Mouse (Mus musculus): ENCODE results near the gene Spcs2. TPM values are rescaled to one million over a fixed set of nuclear protein-coding genes. Genes with fewer than 3 reads are reported as not detected.
A peak's percentile ranks its signal among the peaks of the same experiment; 100 is the strongest.

Spcs2 gene
- polyA plus RNA-seq, 1 experiment from 2014 or later, result 352 TPM

DNA sequence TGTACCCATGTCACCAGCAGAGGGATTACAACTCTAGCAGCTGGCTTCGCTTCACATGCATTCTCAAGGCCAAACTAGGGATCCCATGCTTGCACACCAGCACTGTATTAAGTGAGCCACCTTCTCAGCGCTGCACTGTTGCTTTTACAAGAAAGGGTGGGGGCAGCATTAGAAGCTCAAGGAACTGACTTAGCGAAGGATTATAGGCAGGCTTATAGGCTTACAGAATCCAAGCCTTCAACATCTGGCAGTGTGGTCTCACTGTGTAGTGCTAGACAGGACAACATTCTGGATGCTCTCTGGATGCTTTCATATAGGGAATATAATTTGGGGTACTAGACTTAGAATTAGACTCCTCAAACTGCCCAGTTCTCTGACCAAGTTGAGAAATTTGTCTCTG lies 25.0 kb downstream of the Spcs2 start:
- no peak for ATAC-seq (ENCODE audit: insufficient number of reproducible peaks, low FRiP score, low TSS enrichment, low read depth)

DNA sequence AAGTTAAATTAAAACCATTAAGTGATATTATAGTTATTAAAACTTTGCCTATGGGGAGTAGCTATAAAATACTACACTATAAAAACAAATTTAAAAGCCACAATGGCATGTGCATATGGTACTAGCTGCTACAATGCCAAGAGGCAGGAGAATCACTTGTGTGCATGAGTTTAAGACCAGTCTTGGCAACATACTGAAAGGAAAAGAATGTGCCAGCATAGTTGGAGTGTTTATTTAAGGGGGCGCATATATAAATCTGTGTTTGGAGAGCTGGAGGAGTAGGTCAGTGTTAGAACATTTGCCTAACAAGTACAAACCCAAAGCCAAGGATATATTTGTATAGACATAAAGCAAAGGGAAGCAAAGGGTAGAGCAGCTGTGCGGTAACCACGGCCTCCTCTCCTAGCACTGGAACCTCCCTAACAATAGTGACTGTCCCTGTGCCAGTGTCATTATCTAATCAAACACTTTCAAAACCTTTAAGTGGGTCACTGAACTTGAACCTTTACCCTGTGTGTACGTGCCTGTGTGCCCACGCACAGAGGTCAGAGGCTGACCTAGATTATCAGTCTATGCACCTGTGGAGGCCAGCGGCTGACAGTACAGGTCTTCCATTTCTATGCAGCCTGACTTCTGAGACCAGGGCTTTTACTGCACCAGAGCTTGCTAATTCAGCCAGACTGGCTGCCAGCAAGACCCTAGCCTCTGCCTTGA lies 25.7 kb downstream of the Spcs2 start:
- Histone ChIP-seq H3K27ac (replicated peaks; ENCODE audit: low read depth, low read length) (no peak overlapping the region), H3K4me1 (ENCODE audit: control insufficient read depth, insufficient read depth, low read length) (0 out of 2 replicates have a peak, but pooled peaks cover 2% of the 10 kb centered on the region), H3K27me3 (ENCODE audit: control insufficient read depth, insufficient read depth, low read length) (no peaks in the 10 kb centered on the region), H3K9me3 (ENCODE audit: control insufficient read depth, low read length) (no peaks in the 10 kb centered on the region), H3K4me3 (ENCODE audit: low read depth, low read length) (no peak overlapping the region), H3K9ac (ENCODE audit: low read length) (no peak overlapping the region), H3K36me3 (ENCODE audit: control insufficient read depth, insufficient read depth, low read length) (peaks cover 24% of the 10 kb centered on the region), H3K4me2 (ENCODE audit: low read depth, severe bottlenecking) (no peak overlapping the region)
- DNase-seq (ENCODE audit: low spot score) (no peak), ATAC-seq (ENCODE audit: insufficient number of reproducible peaks, low FRiP score, low TSS enrichment, low read depth) (no peak)
- WGBS, result 91% methylated on average over 6 of the region's 6 CpGs

More for the DNA sequence above, 25.0 kb downstream of the Spcs2 start:
- Histone ChIP-seq H3K4me3 (ENCODE audit: low read depth, low read length) (no peak overlapping the region), H3K9me3 (ENCODE audit: control insufficient read depth, low read length) (no peaks in the 10 kb centered on the region), H3K4me1 (ENCODE audit: control insufficient read depth, insufficient read depth, low read length) (0 out of 2 replicates have a peak, but pooled peaks cover 2% of the 10 kb centered on the region), H3K27me3 (ENCODE audit: control insufficient read depth, insufficient read depth, low read length) (no peaks in the 10 kb centered on the region), H3K36me3 (ENCODE audit: control insufficient read depth, insufficient read depth, low read length) (peaks cover 27% of the 10 kb centered on the region), H3K9ac (ENCODE audit: low read length) (no peak overlapping the region), H3K4me2 (ENCODE audit: low read depth, severe bottlenecking) (no peak overlapping the region), H3K27ac (replicated peaks; ENCODE audit: low read depth, low read length) (no peak overlapping the region)
- WGBS, result 91% methylated on average over 3 of the region's 3 CpGs
- no peak for DNase-seq (ENCODE audit: low spot score)

DNA sequence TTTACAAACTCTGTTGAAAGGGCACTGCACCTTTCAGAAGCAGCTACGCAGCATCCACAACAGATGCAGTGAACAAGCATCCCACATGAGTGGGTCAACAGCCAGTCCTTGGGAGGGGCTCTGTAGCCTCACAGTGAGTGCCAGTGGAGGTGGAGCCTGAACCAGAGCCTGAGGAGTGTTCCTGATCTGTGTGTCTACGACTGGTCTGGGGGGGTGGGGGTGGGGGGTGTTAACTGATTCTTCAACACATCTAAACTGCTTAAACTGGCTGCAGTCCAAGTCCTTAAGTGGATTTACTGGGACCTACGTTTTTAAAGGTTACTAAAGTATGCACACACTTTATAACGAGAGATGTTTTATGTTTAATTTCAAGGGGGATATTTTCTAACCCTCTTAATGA lies 26.5 kb downstream of the Spcs2 start:
- peaks cover 23% of the 10 kb centered on the region for H3K36me3 ChIP-seq (ENCODE audit: control insufficient read depth, insufficient read depth, low read length)
- no peak overlapping the region for H3K4me2 ChIP-seq (ENCODE audit: low read depth, severe bottlenecking)
- H3K27me3 ChIP-seq (ENCODE audit: control insufficient read depth, insufficient read depth, low read length), result no peaks in the 10 kb centered on the region
- H3K4me3 ChIP-seq (ENCODE audit: low read depth, low read length), result no peak overlapping the region
- no peaks in the 10 kb centered on the region for H3K9me3 ChIP-seq (ENCODE audit: control insufficient read depth, low read length)
- 64% methylated on average over 4 of the region's 4 CpGs for WGBS
- no peak for ATAC-seq (ENCODE audit: insufficient number of reproducible peaks, low FRiP score, low TSS enrichment, low read depth)
- no peak for DNase-seq (ENCODE audit: low spot score)
- no peak overlapping the region for H3K9ac ChIP-seq (ENCODE audit: low read length)
- 0 out of 2 replicates have a peak, but pooled peaks cover 2% of the 10 kb centered on the region for H3K4me1 ChIP-seq (ENCODE audit: control insufficient read depth, insufficient read depth, low read length)
- no peak overlapping the region for H3K27ac ChIP-seq (replicated peaks; ENCODE audit: low read depth, low read length)

DNA sequence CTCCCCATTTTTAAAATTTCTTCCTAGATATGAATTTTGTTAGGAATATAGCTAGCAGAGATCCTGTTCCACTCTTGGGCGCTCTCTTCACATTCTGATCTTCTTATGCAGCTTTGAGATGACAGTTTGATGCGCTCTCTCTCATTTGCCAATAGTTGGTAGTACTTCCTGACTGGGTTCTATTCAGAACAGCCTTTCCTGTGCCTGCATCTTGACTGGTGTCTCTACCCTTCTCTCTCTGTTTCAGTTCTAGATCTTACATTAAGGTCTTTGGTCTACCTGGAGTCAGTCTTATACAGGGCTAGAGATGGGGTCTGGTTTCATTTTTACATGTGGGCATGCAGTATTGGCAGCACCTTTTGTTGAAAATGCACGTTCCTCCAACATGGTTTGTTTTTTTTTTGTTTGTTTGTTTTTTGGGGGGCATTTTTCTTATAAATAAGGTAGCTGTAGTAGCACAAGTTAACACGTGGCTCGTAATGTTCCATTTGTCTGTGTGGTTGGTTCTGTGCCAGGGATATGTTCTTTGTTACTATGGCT lies 28.9 kb downstream of the Spcs2 start:
- DNase-seq (ENCODE audit: low spot score) (no peak), ATAC-seq (ENCODE audit: insufficient number of reproducible peaks, low FRiP score, low TSS enrichment, low read depth) (no peak)
- Histone ChIP-seq H3K27ac (replicated peaks; ENCODE audit: low read depth, low read length) (no peak overlapping the region), H3K4me3 (ENCODE audit: low read depth, low read length) (no peak overlapping the region), H3K9me3 (ENCODE audit: control insufficient read depth, low read length) (no peaks in the 10 kb centered on the region), H3K4me2 (ENCODE audit: low read depth, severe bottlenecking) (no peak overlapping the region), H3K27me3 (ENCODE audit: control insufficient read depth, insufficient read depth, low read length) (no peaks in the 10 kb centered on the region), H3K4me1 (ENCODE audit: control insufficient read depth, insufficient read depth, low read length) (0 out of 2 replicates have a peak, but pooled peaks cover 2% of the 10 kb centered on the region), H3K9ac (ENCODE audit: low read length) (no peak overlapping the region), H3K36me3 (ENCODE audit: control insufficient read depth, insufficient read depth, low read length) (peaks cover 16% of the 10 kb centered on the region)
- 91% methylated on average over 5 of the region's 5 CpGs for WGBS

DNA sequence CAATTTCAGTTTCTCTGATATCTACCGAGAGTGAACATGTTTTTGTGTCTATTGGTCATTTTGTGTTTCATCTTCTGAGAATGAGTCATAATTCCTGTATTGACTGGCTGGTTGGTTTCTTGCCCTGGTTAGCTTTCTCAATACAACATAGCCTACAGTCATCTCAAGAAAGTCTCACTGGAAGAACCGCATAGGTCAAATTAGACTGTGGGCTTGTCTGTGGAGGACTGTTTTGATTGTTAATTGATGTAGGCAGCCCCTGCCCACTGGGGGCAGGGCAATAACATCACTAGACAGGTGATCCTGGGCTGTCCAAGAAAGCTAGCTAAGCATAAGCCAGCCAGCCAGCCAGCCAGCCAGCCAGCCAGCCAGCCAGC lies 29.4 kb downstream of the Spcs2 start:
- no peak for DNase-seq (ENCODE audit: low spot score)
- Histone ChIP-seq H3K9me3 (ENCODE audit: control insufficient read depth, low read length) (no peaks in the 10 kb centered on the region), H3K4me2 (ENCODE audit: low read depth, severe bottlenecking) (no peak overlapping the region), H3K27me3 (ENCODE audit: control insufficient read depth, insufficient read depth, low read length) (no peaks in the 10 kb centered on the region), H3K9ac (ENCODE audit: low read length) (no peak overlapping the region), H3K4me1 (ENCODE audit: control insufficient read depth, insufficient read depth, low read length) (0 out of 2 replicates have a peak, but pooled peaks cover 2% of the 10 kb centered on the region), H3K36me3 (ENCODE audit: control insufficient read depth, insufficient read depth, low read length) (peaks cover 14% of the 10 kb centered on the region), H3K4me3 (ENCODE audit: low read depth, low read length) (no peak overlapping the region), H3K27ac (replicated peaks; ENCODE audit: low read depth, low read length) (no peak overlapping the region)
- no peak for ATAC-seq (ENCODE audit: insufficient number of reproducible peaks, low FRiP score, low TSS enrichment, low read depth)
- 89% methylated on average over 2 of the region's 2 CpGs for WGBS

DNA sequence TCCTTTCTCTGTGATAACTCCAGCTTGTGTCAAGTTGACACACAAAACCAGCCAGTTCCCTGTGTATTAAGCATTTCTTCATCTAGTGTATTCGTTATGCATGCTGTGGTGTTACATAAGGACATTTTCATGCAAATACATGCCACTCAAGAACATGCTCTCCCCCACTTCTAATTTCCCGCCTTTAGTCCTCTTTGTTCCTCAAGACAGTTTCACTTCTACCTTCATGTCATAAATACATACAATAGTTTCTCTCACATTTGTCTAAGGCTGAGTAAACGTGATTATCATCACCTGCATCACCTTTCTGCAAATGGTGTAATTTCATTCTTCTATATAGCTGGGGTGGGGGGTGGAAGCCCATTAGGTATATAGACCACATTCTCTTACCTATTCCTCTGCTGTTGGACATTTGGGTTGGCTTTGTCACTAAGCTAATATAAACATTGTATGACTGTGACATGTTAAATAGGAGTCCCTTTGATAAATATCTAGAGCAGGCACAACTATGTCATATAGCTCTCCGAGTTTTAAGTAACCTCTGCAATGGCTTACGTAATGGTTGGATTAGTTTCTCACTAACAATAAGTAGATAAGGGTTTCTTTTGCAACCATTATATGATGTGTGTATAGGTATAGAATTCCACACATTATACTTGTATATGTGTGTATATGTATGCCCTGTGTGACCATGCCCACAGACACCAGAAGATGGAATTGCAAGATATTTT lies 30.0 kb downstream of the Spcs2 start:
- 86% methylated on average over 5 of the region's 5 CpGs for WGBS
- Histone ChIP-seq H3K36me3 (ENCODE audit: control insufficient read depth, insufficient read depth, low read length) (peaks cover 10% of the 10 kb centered on the region), H3K9ac (ENCODE audit: low read length) (no peak overlapping the region), H3K4me2 (ENCODE audit: low read depth, severe bottlenecking) (no peak overlapping the region), H3K27me3 (ENCODE audit: control insufficient read depth, insufficient read depth, low read length) (no peaks in the 10 kb centered on the region), H3K4me3 (ENCODE audit: low read depth, low read length) (no peak overlapping the region), H3K4me1 (ENCODE audit: control insufficient read depth, insufficient read depth, low read length) (0 out of 2 replicates have a peak, but pooled peaks cover 2% of the 10 kb centered on the region), H3K27ac (replicated peaks; ENCODE audit: low read depth, low read length) (no peak overlapping the region), H3K9me3 (ENCODE audit: control insufficient read depth, low read length) (no peaks in the 10 kb centered on the region)
- ATAC-seq (ENCODE audit: insufficient number of reproducible peaks, low FRiP score, low TSS enrichment, low read depth) (no peak), DNase-seq (ENCODE audit: low spot score) (no peak)

DNA sequence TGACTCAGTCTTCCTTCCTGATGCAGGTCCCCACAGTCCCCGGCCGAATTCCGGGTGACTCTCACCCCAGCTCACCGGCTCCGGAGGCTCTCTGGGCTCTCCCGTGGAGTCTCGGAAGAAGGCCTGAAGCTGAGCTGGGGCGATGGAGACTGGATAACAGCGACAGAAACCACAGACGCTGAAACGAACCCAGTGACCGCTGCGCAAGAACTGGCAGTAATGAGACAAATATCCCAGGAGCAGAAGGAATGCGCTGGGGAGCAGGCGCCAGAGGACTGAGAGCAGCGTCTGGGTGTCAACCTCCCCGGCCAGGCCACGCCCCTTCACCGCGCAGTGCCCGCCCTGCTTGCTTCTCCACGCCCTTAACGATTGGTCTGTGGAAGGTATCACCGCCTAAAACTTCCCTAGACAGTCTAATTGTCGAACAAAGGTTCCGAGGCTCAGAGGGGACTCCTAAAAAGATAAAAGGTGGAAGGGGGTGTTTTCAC lies 35.1 kb downstream of the Spcs2 start, which contains the start of gene Neu3:
Gene Neu3 (minus strand): TSS at position 335 of the 488 bp plus-strand sequence.
- Histone ChIP-seq H3K27me3 (ENCODE audit: control insufficient read depth, insufficient read depth, low read length) (no peaks in the 10 kb centered on the region), H3K36me3 (ENCODE audit: control insufficient read depth, insufficient read depth, low read length) (no peaks in the 10 kb centered on the region), H3K4me1 (ENCODE audit: control insufficient read depth, insufficient read depth, low read length) (no peaks in the 10 kb centered on the region), H3K4me3 (ENCODE audit: low read depth, low read length) (peak within 1 kb of the TSS; percentile 26), H3K4me2 (ENCODE audit: low read depth, severe bottlenecking) (peak within 1 kb of the TSS; percentile 40), H3K9me3 (ENCODE audit: control insufficient read depth, low read length) (no peaks in the 10 kb centered on the region), H3K9ac (ENCODE audit: low read length) (peak within 1 kb of the TSS; percentile 35; the same call in 1 of the 2 replicates), H3K27ac (replicated peaks; ENCODE audit: low read depth, low read length) (no peak within 1 kb of the TSS; the same call in 1 of the 2 replicates)
- WGBS, result under 1% methylated on average over 26 of the region's 26 CpGs
- DNase-seq (ENCODE audit: low spot score), result peak; percentile 93
- ATAC-seq (ENCODE audit: insufficient number of reproducible peaks, low FRiP score, low TSS enrichment, low read depth), result peak; percentile 92

DNA sequence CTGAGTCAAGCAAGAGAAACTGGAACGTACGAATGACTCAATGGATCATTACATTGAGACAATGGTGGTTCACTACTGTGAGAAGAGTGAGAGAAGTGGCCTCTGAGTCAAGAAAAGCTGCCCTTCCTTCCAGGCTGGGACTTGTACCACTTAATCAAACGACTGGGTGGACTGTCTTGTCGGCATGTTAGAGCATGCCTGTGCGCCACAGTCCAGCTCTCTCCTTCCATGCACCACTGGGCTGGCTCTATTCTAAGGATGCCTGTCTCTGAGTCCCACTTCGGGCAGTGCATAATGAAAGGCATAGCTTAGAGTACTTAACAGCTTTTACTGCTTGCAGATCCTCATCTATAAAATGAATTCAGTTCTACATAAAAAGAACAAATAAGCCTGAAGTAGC lies 37.2 kb downstream of the Spcs2 start:
- Histone ChIP-seq H3K36me3 (ENCODE audit: control insufficient read depth, insufficient read depth, low read length) (no peaks in the 10 kb centered on the region), H3K27me3 (ENCODE audit: control insufficient read depth, insufficient read depth, low read length) (no peaks in the 10 kb centered on the region), H3K4me2 (ENCODE audit: low read depth, severe bottlenecking) (no peak overlapping the region), H3K27ac (replicated peaks; ENCODE audit: low read depth, low read length) (no peak overlapping the region), H3K9me3 (ENCODE audit: control insufficient read depth, low read length) (no peaks in the 10 kb centered on the region), H3K4me3 (ENCODE audit: low read depth, low read length) (no peak overlapping the region), H3K4me1 (ENCODE audit: control insufficient read depth, insufficient read depth, low read length) (no peaks in the 10 kb centered on the region), H3K9ac (ENCODE audit: low read length) (no peak overlapping the region)
- no peak for DNase-seq (ENCODE audit: low spot score)
- no peak for ATAC-seq (ENCODE audit: insufficient number of reproducible peaks, low FRiP score, low TSS enrichment, low read depth)
- WGBS, result 75% methylated on average over 6 of the region's 6 CpGs

All from limb, embryonic 11.5 days (tissue).